Mouse (Mus musculus): ENCODE measurements around the gene Tmem101. TPM values are rescaled to one million over a fixed set of nuclear protein-coding genes. Genes with fewer than 3 reads are reported as not detected.

The Tmem101 gene
- polyA plus RNA-seq, 1 experiment from 2014 or later = 16.3 TPM

- H3K9me3 ChIP-seq (replicated peaks) = no peaks in the 10 kb centered on the region
- WGBS (ENCODE audit: insufficient replicate concordance) = 3% methylated on average over 16 of the region's 16 CpGs
- peak overlapping the region; percentile 58 for H3K4me3 ChIP-seq
- H3K27ac ChIP-seq = peak overlapping the region; percentile 63; the same call in 1 of the 2 replicates
- peak overlapping the region; percentile 57 for H3K9ac ChIP-seq
- H3K36me3 ChIP-seq = peaks cover 4% of the 10 kb centered on the region; the same call in 1 of the 2 replicates
- peaks cover 31% of the 10 kb centered on the region for H3K4me1 ChIP-seq
- H3K4me2 ChIP-seq = peak overlapping the region; percentile 77
- ATAC-seq = peak; percentile 46; the same call in 1 of the 2 replicates
- peaks cover 81% of the 10 kb centered on the region for H3K27me3 ChIP-seq (replicated peaks)
Measured at GRCm38 (mm10) chr11:102146005-102146404, 10.2 kb downstream of the Tmem101 start.

GRCm38 (mm10) chr11:102145471-102146001 lies 10.7 kb downstream of the Tmem101 start, which contains the start of gene Nags:
Gene Nags (plus strand): TSS chr11:102145513.
- Histone ChIP-seq H3K27me3 (replicated peaks) (peaks cover 81% of the 10 kb centered on the region), H3K4me1 (peaks cover 31% of the 10 kb centered on the region), H3K4me3 (peak within 1 kb of the TSS; percentile 58), H3K36me3 (peaks cover 4% of the 10 kb centered on the region; the same call in 1 of the 2 replicates), H3K9me3 (replicated peaks) (no peaks in the 10 kb centered on the region), H3K4me2 (peak within 1 kb of the TSS; percentile 77), H3K27ac (peak within 1 kb of the TSS; percentile 63), H3K9ac (peak within 1 kb of the TSS; percentile 57)
- ATAC-seq = peak; percentile 13; the same call in 1 of the 2 replicates
- WGBS (ENCODE audit: insufficient replicate concordance) = 3% methylated on average over 50 of the region's 50 CpGs

DNA sequence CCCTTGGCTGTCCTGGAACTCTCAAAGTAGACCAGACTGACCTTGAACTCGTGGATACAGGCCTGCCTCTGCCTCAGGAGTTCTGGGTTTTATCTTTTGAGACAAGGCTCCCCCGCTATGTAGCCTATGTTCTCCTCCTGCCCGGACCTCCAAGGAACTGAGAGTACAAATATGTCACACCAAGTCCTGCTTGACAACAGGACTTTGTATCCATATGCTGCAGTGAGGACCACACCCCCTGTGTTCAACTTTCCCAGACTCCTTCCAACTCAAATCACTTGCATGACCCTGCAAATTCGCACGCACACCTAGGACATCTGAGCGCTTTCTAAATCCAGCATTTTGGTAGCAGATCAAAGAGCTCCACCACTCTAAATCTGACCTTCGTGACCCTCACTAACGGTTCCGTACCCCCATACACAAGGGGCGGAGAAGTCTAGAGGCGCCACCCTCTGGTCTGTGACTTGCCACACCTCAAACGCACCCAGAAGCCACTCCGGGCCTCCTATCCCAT lies 11.2 kb downstream of the Tmem101 start:
- peak overlapping the region; percentile 58 for H3K4me3 ChIP-seq
- WGBS (ENCODE audit: insufficient replicate concordance) = 25% methylated on average over 13 of the region's 13 CpGs
- H3K27me3 ChIP-seq (replicated peaks) = peaks cover 81% of the 10 kb centered on the region
- no peaks in the 10 kb centered on the region for H3K9me3 ChIP-seq (replicated peaks)
- no peak overlapping the region; the same call in 1 of the 2 replicates for H3K27ac ChIP-seq
- peaks cover 31% of the 10 kb centered on the region for H3K4me1 ChIP-seq
- peak overlapping the region; percentile 57; the same call in 1 of the 2 replicates for H3K9ac ChIP-seq
- peaks cover 4% of the 10 kb centered on the region; the same call in 1 of the 2 replicates for H3K36me3 ChIP-seq
- peak; percentile 68; the same call in 1 of the 2 replicates for ATAC-seq
- peak overlapping the region; percentile 77 for H3K4me2 ChIP-seq

- no peak overlapping the region for H3K4me3 ChIP-seq
- H3K4me1 ChIP-seq = peaks cover 29% of the 10 kb centered on the region
- no peak overlapping the region for H3K9ac ChIP-seq
- WGBS (ENCODE audit: insufficient replicate concordance) = 56% methylated on average over 7 of the region's 7 CpGs
- peak overlapping the region; percentile 48; the same call in 1 of the 2 replicates for H3K27ac ChIP-seq
- H3K27me3 ChIP-seq (replicated peaks) = peaks cover 60% of the 10 kb centered on the region
- H3K4me2 ChIP-seq = 0 out of 2 replicates have a peak overlapping the region, but pooled peaks have one; percentile 18
- H3K36me3 ChIP-seq = no peaks in the 10 kb centered on the region
- ATAC-seq = no peak
- no peaks in the 10 kb centered on the region for H3K9me3 ChIP-seq (replicated peaks)
Measured at GRCm38 (mm10) chr11:102142355-102142754, 13.8 kb downstream of the Tmem101 start.

DNA sequence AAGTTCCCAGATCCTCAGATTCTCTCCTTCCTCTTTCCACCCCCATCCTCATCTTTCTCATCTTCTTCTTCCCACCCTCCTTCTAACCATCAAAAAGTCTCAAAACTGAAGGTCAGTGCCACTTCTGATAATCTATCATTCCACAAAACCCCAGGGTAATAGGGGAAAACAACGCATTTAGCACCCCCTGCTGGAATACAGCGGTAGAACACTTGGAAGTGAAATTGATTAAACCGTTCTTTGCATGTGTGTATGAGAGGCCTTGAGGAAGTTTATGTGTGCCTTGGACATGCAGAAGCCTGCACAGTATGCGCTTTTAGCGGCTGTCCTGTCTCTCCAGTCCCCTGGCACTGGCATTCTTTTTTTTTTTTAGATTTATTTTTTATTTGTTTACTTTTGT lies 15.7 kb downstream of the Tmem101 start:
- Histone ChIP-seq H3K4me2 (no peak overlapping the region), H3K4me3 (no peak overlapping the region), H3K27ac (no peak overlapping the region), H3K27me3 (replicated peaks) (peaks cover 55% of the 10 kb centered on the region), H3K9ac (no peak overlapping the region), H3K4me1 (peaks cover 11% of the 10 kb centered on the region), H3K36me3 (no peaks in the 10 kb centered on the region), H3K9me3 (replicated peaks) (no peaks in the 10 kb centered on the region)
- WGBS (ENCODE audit: insufficient replicate concordance) = 2% methylated on average over 5 of the region's 5 CpGs
- no peak for ATAC-seq

- no peak overlapping the region for H3K27ac ChIP-seq
- no peak for ATAC-seq
- H3K4me3 ChIP-seq = peak overlapping the region; percentile 12; the same call in 1 of the 2 replicates
- H3K9ac ChIP-seq = no peak overlapping the region
- H3K27me3 ChIP-seq (replicated peaks) = peaks cover 53% of the 10 kb centered on the region
- H3K4me1 ChIP-seq = peaks cover 4% of the 10 kb centered on the region; the same call in 1 of the 2 replicates
- H3K36me3 ChIP-seq = no peaks in the 10 kb centered on the region
- H3K4me2 ChIP-seq = peak overlapping the region; percentile 49
- H3K9me3 ChIP-seq (replicated peaks) = no peaks in the 10 kb centered on the region
- under 1% methylated on average over 18 of the region's 18 CpGs for WGBS (ENCODE audit: insufficient replicate concordance)
Measured at GRCm38 (mm10) chr11:102138447-102138740, 17.8 kb downstream of the Tmem101 start.

DNA sequence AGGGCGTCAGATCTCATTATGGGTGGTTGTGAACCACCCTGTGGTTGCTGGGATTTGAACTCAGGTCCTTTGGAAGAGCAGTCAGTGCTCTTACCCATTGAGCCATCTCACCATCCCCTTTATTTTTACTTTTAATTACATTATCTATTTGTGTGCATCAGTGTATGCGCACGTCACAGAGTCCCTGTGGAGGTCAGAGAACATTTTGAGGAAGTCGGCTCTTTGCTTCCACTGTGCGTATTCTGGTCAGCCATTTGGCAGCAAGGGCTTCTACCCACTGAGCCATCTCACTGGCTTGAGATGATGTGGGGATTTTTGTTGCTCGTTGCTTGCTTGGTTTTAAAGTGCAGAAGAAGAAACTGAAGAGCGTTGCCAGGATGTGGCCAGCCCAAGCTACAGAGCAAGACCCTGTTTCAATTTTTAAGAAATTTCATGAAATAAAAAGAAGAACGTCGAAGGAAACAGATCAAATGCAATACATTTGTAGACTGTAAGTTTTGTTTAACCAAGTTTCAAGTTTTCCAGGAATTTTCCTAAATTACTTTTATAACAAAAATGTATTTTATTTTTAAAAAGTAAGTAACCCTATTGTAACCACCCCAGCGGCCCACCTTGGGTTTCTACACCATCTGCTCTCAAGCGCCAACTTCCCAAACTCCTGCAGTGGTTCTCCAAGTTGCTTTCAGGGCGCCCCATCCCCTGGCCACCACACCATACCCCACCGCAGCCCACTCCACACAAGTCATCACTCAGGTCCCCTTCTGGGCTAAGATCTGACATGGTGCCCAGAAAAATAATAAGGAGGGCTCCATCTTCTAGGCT lies 18.4 kb downstream of the Tmem101 start:
- WGBS (ENCODE audit: insufficient replicate concordance) = 26% methylated on average over 13 of the region's 13 CpGs
- peaks cover 4% of the 10 kb centered on the region; the same call in 1 of the 2 replicates for H3K4me1 ChIP-seq
- H3K36me3 ChIP-seq = no peaks in the 10 kb centered on the region
- no peaks in the 10 kb centered on the region for H3K9me3 ChIP-seq (replicated peaks)
- no peak for ATAC-seq
- H3K4me2 ChIP-seq = peak overlapping the region; percentile 49
- no peak overlapping the region for H3K9ac ChIP-seq
- H3K27me3 ChIP-seq (replicated peaks) = peaks cover 48% of the 10 kb centered on the region
- peak overlapping the region; percentile 12; the same call in 1 of the 2 replicates for H3K4me3 ChIP-seq
- no peak overlapping the region for H3K27ac ChIP-seq

DNA sequence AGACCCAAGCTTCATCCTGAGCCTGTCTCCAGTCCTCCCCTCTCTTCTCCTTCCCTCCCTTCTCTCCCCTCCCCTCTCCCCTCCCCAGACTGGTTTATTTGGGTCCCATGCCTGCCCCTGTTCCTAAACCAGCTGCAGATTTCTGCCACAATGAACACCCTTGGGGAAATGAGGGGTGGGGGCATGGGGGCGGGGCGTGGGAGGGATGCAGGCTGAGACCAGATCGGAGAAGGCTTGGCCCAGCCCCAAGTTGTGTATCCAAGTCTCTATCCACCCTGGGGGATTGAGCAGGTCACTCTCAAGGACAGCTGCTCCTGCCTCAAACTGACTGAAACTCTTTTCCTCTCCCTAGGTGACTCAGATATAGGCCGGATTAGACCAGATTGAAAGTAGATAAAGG lies 21.7 kb downstream of the Tmem101 start:
- H3K9ac ChIP-seq = no peak overlapping the region
- 25% methylated on average over 4 of the region's 4 CpGs for WGBS (ENCODE audit: insufficient replicate concordance)
- peaks cover 22% of the 10 kb centered on the region for H3K4me1 ChIP-seq
- no peaks in the 10 kb centered on the region for H3K36me3 ChIP-seq
- H3K27ac ChIP-seq = no peak overlapping the region
- H3K4me2 ChIP-seq = no peak overlapping the region
- no peak for ATAC-seq
- H3K9me3 ChIP-seq (replicated peaks) = no peaks in the 10 kb centered on the region
- peaks cover 56% of the 10 kb centered on the region for H3K27me3 ChIP-seq (replicated peaks)
- no peak overlapping the region for H3K4me3 ChIP-seq

DNA sequence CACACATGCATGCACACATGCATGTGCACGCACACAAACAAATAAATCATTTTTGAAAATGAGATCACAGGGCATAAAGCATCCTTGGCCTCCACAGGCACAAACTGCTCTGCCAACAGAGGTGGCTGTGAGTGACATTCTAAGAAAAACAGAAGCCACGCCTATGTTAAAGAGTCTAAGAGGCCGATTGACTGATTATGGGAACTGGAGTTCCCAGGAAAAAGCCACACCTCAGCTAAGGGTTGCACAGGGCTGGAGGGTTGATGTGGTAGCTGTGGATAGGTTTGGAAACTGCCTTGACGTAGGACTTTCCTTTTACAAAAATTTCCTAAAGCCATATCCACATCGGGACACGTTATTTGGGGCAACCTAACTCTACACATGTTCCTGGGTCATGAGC lies 38.8 kb downstream of the Tmem101 start:
- ATAC-seq = peak; percentile 88
- Histone ChIP-seq H3K36me3 (no peaks in the 10 kb centered on the region), H3K4me1 (peaks cover 27% of the 10 kb centered on the region), H3K27me3 (replicated peaks) (peaks cover 24% of the 10 kb centered on the region), H3K4me3 (no peak overlapping the region), H3K9ac (no peak overlapping the region), H3K4me2 (peak overlapping the region; percentile 47), H3K9me3 (replicated peaks) (0 out of 2 replicates have a peak, but pooled peaks cover 4% of the 10 kb centered on the region), H3K27ac (peak overlapping the region; percentile 46)
- 51% methylated on average over 6 of the region's 6 CpGs for WGBS (ENCODE audit: insufficient replicate concordance)

DNA sequence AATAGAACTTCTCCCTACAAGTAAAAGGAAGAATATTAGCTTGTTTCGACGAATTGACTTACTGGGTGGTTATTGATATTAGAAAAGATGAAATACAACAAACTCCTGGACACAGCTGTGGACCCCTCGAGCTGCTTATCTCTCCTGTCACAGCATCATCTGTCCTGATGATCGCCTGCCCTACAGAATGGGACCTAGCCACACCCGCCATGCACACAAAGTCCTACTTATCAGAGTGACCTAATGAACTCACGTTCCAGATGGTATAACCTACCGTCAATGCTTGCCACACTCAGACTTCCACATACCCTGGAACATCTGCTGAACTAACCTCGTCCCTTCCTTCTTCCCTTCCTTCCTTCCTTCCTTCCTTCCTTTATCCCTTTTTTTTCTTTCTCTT lies 40.0 kb downstream of the Tmem101 start:
- H3K4me2 ChIP-seq = 0 out of 2 replicates have a peak overlapping the region, but pooled peaks have one; percentile 17
- ATAC-seq = peak; percentile 75

GRCm38 (mm10) chr11:102111576-102111975 lies 44.6 kb downstream of the Tmem101 start:
- Histone ChIP-seq H3K9ac (no peak overlapping the region), H3K4me2 (no peak overlapping the region), H3K4me3 (no peak overlapping the region), H3K27me3 (replicated peaks) (peaks cover 81% of the 10 kb centered on the region), H3K36me3 (no peaks in the 10 kb centered on the region), H3K27ac (no peak overlapping the region), H3K9me3 (replicated peaks) (no peaks in the 10 kb centered on the region), H3K4me1 (peaks cover 17% of the 10 kb centered on the region)
- WGBS (ENCODE audit: insufficient replicate concordance) = 47% methylated on average over 5 of the region's 5 CpGs
- ATAC-seq = no peak

More for the DNA sequence above, 40.0 kb downstream of the Tmem101 start:
- no peak overlapping the region for H3K4me3 ChIP-seq
- H3K27me3 ChIP-seq (replicated peaks) = peaks cover 35% of the 10 kb centered on the region
- H3K4me1 ChIP-seq = peaks cover 27% of the 10 kb centered on the region
- no peaks in the 10 kb centered on the region for H3K36me3 ChIP-seq
- H3K9ac ChIP-seq = no peak overlapping the region
- WGBS (ENCODE audit: insufficient replicate concordance) = 25% methylated on average over 8 of the region's 8 CpGs
- no peak overlapping the region for H3K27ac ChIP-seq
- H3K9me3 ChIP-seq (replicated peaks) = 0 out of 2 replicates have a peak, but pooled peaks cover 4% of the 10 kb centered on the region

- Histone ChIP-seq H3K9ac (no peak within 1 kb of the TSS), H3K4me1 (peaks cover 15% of the 10 kb centered on the region), H3K27ac (no peak within 1 kb of the TSS), H3K4me2 (no peak within 1 kb of the TSS), H3K9me3 (replicated peaks) (no peaks in the 10 kb centered on the region), H3K27me3 (replicated peaks) (peaks cover 99% of the 10 kb centered on the region), H3K36me3 (no peaks in the 10 kb centered on the region), H3K4me3 (no peak within 1 kb of the TSS)
- ATAC-seq = no peak
- 15% methylated on average over 8 of the region's 9 CpGs for WGBS (ENCODE audit: insufficient replicate concordance)
Measured at GRCm38 (mm10) chr11:102107732-102108131, 48.5 kb downstream of the Tmem101 start, which contains the start of gene Pyy. Gene Pyy (minus strand): TSS chr11:102107832.
